Mouse (Mus musculus) B cell, adult 2 months (primary cell): ENCODE data around the gene Slc39a11.

Experiments
- DNase-seq, 2 experiments: peaks; one replicate each; pipeline ENCODE4 v3.0.0; 2022

Slc39a11 gene

DNA sequence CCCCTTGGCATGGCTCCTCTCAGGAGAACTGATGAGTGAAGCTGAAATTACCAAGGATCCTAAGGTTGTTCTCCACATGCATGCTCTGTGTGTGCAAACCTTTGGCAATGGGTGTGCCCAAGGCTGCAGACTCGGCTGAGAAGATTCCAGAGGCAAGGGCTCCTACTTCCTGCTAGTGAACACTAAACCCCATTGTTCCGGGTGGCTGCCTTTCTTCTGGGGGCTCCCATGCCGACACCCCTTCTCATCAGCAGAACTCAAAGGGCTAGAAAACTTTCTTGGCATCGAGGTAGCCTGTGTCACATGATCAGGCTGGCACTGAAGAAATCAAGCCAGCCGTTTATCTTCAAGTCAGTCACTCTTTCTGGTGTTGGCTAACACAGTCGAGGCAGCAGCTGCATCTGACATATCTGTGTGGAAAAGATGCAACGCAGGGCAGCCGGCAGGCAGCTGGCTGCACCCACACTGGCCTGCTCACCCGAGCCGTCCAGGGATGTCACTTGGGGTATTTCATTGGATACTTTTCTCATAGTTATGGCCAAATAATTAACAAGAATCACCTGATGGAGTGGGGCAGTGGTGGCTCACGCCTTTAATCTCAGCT, 145.3 kb downstream of the Slc39a11 start:
- DNase-seq, result no peak

GRCm38 (mm10) chr11:113502968-113503367, 146.9 kb downstream of the Slc39a11 start:
- no peak for DNase-seq

- no peak for DNase-seq
These were observed 149.1 kb downstream of the Slc39a11 start for GRCm38 (mm10) chr11:113500631-113501305.

DNA sequence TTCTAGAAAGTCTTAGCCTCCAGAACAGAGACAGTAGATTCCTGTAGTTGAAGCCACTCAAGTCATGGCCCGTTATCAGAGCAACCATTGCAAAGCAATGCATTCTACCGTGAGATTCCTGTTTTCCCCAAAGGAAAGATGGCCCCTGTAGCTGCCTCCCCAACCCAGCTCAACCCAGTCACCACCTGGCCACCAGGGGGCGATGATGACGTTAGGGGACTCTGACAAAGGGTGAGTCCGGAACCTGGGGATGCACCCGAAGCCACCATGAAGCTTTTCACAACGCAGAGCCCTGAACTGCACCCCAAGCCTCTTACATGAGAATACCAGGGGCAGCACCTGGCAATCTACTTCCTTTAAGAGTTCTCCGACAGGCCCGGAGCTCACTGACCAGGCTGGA, 151.0 kb downstream of the Slc39a11 start:
- peak; percentile 78 to 79 for DNase-seq

- DNase-seq, result no peak
These were observed 155.8 kb downstream of the Slc39a11 start for GRCm38 (mm10) chr11:113494021-113494546.

DNA sequence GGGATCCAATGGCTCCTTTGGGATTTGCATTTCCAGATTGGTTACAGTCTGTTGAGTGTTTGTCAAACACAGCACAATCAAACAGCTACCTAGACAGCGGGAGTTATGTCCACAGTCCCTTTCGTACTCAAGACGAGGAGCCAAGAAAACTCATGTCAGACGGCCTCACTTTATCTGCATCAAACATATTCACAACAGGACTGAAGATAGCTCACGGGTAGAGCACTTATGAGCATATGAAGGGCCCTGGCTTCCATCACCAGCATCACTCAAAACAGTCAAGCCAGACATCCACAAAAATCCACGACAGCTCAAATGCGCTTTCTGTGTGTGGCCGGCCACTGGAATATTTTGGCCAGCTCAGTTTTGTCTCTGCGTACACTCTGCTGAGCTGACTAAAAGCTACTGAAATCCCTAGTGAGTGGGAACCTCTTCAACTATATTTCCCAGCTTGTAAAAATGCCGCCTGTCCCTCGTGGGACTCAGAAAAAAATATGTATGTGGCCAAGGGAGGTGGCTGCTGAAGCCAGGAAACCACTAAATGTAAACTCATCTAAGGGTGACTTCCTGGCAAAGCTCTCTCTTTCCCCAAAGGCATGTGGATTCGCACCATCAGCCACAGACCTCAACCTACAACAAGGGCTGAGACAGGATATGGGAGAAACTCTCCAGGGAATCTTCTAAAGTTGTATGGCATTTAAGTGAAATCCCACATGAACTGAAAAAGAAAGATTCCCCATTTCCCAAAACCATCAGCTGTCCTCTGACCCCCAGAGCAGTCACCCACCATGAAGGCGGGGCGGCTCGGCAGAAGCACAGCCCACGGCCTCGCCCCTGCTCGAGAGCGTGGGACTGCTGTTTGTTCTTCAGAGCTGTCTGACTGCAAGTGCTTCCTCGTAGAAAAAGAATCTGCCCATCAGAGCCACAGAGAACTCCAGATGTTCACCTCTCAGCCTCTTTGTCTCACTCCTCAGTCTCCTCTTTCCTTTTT, 159.1 kb downstream of the Slc39a11 start:
- no peak for DNase-seq

DNA sequence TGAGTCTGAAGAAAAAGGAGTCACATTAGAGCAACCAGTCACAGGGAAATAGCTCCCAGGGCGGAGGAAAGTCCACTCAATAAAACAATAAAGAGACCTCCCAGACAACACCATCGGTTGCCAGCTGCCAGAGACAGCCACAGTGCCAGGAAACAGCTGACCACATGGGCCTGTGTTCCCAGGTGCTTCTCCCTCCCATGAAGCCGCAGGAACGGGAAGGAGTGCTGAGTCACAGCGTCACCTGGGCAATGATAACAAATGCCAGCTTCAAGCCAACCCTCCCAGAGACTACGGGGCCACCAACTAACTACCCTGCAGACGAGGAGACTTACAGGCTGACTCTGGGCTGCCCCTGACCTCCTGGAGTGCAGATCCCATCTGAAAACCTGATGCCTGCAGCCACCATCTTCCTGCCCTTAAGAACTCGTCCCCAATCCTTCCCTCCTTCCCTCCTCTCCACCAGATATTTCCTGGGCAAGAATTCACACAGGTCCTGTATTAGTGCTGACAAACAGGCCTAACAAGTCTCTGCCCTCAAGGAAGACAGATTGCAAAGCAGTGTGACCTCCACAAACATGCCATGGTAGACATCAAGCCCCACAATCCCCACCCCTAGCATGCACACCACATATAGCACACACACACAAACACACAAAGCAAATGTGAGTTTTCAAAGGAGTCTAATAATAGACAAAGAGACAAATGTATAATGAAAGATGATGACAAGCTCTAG, 162.1 kb downstream of the Slc39a11 start:
- DNase-seq, result no peak

DNA sequence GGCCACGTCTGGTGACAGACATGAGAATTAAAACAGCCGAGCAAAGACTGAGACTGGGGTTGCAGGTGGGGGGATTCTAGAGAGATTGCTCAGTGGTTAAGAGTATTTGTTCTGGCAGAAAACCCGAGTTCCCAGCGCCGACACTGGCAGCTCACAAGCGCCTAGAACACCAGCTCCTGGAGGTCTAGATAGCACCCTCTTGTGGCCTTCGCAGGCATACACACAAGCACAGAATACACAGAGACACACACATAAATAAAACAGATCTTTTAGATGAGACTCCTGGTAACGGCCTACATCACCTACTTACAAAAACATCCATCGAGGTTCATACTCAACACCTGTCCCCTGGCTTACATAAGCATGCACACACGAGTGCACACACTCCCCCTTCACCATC, 165.8 kb downstream of the Slc39a11 start:
- no peak for DNase-seq

DNA sequence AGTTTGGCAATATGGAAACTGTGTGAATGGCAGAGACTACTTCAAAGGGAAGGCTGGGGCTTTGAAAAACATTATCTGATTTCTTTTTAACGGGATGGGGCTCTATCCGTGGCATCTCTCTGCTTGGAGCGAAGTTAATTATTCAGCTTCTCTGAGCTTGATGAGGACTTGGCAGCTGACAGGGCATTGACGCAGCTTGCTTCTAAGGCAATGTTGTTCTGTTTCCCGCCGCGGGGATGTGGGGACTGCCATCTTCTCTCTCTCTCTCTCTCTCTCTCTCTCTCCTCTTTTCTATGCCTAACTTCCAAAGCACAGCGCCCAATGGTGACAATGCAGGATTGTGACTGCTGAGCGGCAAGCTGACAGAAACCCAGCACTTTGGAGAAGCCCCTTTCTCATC, 172.3 kb downstream of the Slc39a11 start:
- DNase-seq, result no peak

- no peak for DNase-seq
These were observed 173.2 kb downstream of the Slc39a11 start for GRCm38 (mm10) chr11:113476720-113477119.

- no peak for DNase-seq
These were observed 174.4 kb downstream of the Slc39a11 start for GRCm38 (mm10) chr11:113475491-113475890.

- no peak for DNase-seq
These were observed 175.8 kb downstream of the Slc39a11 start for GRCm38 (mm10) chr11:113473998-113474534.

DNA sequence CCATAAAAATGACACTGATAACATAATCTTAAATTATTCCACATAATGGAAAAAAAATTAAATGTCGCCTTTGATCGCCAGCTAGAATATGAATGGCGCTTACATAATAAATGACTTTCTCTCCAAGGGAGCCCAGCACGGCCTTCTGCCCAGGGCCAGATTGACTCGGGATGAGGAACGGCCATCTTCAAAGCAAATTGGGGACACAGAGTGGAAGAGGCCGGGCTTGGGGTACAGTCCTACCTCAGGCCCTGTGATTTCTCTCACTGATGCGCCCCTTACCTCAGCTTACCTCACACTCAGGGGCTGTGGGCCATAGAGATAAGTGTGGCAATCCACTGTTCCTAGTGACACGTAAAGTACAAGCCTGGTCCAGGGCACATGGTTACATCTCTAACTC, 177.9 kb downstream of the Slc39a11 start:
- DNase-seq, result no peak

- DNase-seq, result peak; percentile 2 to 5
These were observed 179.7 kb downstream of the Slc39a11 start for GRCm38 (mm10) chr11:113469919-113470785.

DNA sequence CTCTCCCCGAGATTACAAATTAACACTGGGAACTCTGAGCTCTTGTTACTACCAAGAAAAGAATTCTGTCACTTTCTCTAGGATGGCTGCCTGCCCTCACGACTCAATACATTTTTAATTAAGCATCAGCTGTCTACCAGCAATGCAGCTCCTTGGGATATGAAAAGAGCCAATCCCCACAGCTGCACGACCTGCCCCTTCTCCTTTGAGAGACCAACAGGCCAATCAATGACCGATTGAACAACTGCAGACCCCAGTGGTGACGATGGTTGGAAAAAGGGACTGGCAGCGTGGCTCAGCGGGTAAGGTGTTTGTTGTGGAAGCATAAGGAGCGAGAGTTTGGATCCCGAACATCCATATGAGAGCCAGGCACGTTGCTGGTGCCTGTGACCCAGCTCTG, 181.9 kb downstream of the Slc39a11 start:
- DNase-seq, result no peak

- DNase-seq, result no peak
These were observed 182.5 kb downstream of the Slc39a11 start for GRCm38 (mm10) chr11:113467313-113467811.

- no peak for DNase-seq
These were observed 189.8 kb downstream of the Slc39a11 start for GRCm38 (mm10) chr11:113460118-113460517.

GRCm38 (mm10) chr11:113458582-113459210, 191.2 kb downstream of the Slc39a11 start:
- peak in 1 of 2 experiments; percentile 7 for DNase-seq

DNA sequence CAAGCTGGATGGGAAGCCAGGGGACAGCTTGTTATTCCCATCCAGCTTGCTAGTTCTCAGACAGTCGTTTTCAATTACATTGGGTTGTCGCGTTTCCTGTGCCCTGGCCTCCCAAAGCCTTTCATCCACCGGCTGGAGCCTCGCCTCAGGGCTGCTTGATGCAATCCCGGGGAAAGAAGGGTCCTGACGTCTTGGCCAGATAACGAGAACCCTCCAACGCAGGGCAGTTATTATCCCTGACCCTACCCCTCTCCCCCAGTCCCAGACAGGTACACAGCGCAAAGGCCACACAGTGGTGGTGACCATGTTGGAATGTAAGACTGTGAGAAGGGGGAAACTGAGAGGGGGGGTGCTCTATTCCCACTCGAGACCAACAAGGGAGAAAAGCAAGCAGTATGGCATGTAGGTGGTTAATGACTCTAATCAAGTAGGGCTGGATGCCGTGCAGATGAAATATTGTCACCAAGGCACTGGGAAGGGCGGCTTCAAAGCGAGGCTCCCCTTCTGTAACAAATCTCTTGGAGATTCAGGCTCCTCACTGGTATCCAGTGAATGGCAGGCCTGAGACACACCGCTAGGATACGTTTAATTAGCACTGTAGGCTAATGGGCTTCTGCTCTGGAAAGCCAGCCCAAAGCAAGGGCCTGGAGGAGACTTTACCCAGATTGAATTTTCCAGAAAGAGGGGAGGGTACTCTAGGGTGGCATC, 196.9 kb downstream of the Slc39a11 start:
- DNase-seq, result no peak

- no peak for DNase-seq
These were observed 198.6 kb downstream of the Slc39a11 start for GRCm38 (mm10) chr11:113451301-113451700.
